Mouse (Mus musculus) neural tube, embryonic 11.5 days (tissue): ENCODE measurements around the gene Inpp4a. TPM values are rescaled to one million over a fixed set of nuclear protein-coding genes. Genes with fewer than 3 reads are reported as not detected.

Source experiments
- ATAC-seq: fragments of 200-750 bp; cut with Nextera tagmentation; 2 replicates; pipeline ENCODE4 v1.8.0; 2017; ENCODE audit warnings: moderate number of reproducible peaks, mild to moderate bottlenecking, moderate TSS enrichment, moderate library complexity; ENCODE audit not compliant: insufficient read depth, low FRiP score, low TSS enrichment
- DNase-seq: peaks from one replicate; pipeline ENCODE4 v3.0.0-alpha.2; 2015; ENCODE audit warnings: low spot score
- H3K27ac ChIP-seq: fragments of 300-500 bp; sonication (generic); 2 replicates; pipeline ENCODE4 v1.5.1; 2014; ENCODE audit warnings: low read depth, mild to moderate bottlenecking, low read length
- H3K27me3 ChIP-seq: fragments of 300-500 bp; sonication (generic); 2 replicates; pipeline ENCODE4 v1.6.1; 2014; ENCODE audit warnings: mild to moderate bottlenecking, low read length, mixed read lengths; ENCODE audit not compliant: control insufficient read depth, insufficient read depth
- H3K36me3 ChIP-seq: fragments of 300-500 bp; sonication (generic); 2 replicates; pipeline ENCODE4 v1.6.1; 2014; ENCODE audit warnings: mild to moderate bottlenecking, low read length, moderate library complexity, mixed read lengths; ENCODE audit not compliant: control insufficient read depth, insufficient read depth
- H3K4me1 ChIP-seq: fragments of 300-500 bp; sonication (generic); 2 replicates; pipeline ENCODE4 v1.6.1; 2014; ENCODE audit warnings: low read length, mixed read lengths; ENCODE audit not compliant: control insufficient read depth, insufficient read depth
- H3K4me2 ChIP-seq: fragments of 300-500 bp; sonication (generic); 2 replicates; pipeline ENCODE4 v1.6.1; 2014; ENCODE audit warnings: low read depth, mild to moderate bottlenecking, moderate library complexity
- H3K4me3 ChIP-seq: fragments of 300-500 bp; sonication (generic); 2 replicates; pipeline ENCODE4 v1.5.1; 2014; ENCODE audit warnings: low read depth, low read length
- H3K9ac ChIP-seq: fragments of 300-500 bp; sonication (generic); 2 replicates; pipeline ENCODE4 v1.6.1; 2014; ENCODE audit warnings: mild to moderate bottlenecking, low read length
- H3K9me3 ChIP-seq: fragments of 300-500 bp; sonication (generic); 2 replicates; pipeline ENCODE4 v1.6.1; 2016; ENCODE audit warnings: low read length; ENCODE audit not compliant: control insufficient read depth
- WGBS: fragments of 180-500 bp; shearing (Covaris S2); extraction: QIAGEN DNeasy Blood & Tissue Kit; methylation state at CpG from one replicate; pipeline ENCODE4 v1.1.7; 2014; 5-methylcytosine and 5-hydroxymethylcytosine counted together
- polyA plus RNA-seq: library from polyadenylated mRNA; unstranded; fragments of >200 nt; fragmentation: Nextera tagmentation; extraction: Ambion mirVana; gene quantifications from 2 replicates; pipeline ENCODE4 v1.2.1, GENCODE M21; 2014

Inpp4a gene
- polyA plus RNA-seq, 1 experiment from 2014 or later, result 25.8 TPM

GRCm38 (mm10) chr1:37314338-37314737 lies 14.7 kb downstream of the Inpp4a start:
- WGBS, result 66% methylated on average over 7 of the region's 7 CpGs
- ATAC-seq, result no peak
- Histone ChIP-seq H3K27me3 (no peaks in the 10 kb centered on the region), H3K4me1 (no peaks in the 10 kb centered on the region), H3K4me2 (no peak overlapping the region), H3K9ac (no peak overlapping the region), H3K4me3 (no peak overlapping the region), H3K27ac (no peak overlapping the region), H3K9me3 (no peaks in the 10 kb centered on the region), H3K36me3 (no peaks in the 10 kb centered on the region)
- no peak for DNase-seq

- H3K9me3 ChIP-seq, result no peaks in the 10 kb centered on the region
- H3K9ac ChIP-seq, result no peak overlapping the region
- H3K4me3 ChIP-seq, result no peak overlapping the region
- H3K27ac ChIP-seq, result no peak overlapping the region
- no peaks in the 10 kb centered on the region for H3K27me3 ChIP-seq
- ATAC-seq (no peak), DNase-seq (no peak)
- no peak overlapping the region for H3K4me2 ChIP-seq
- 84% methylated on average over 7 of the region's 7 CpGs for WGBS
- H3K4me1 ChIP-seq, result no peaks in the 10 kb centered on the region
- no peaks in the 10 kb centered on the region for H3K36me3 ChIP-seq
Measured at GRCm38 (mm10) chr1:37317644-37318285, 18.1 kb downstream of the Inpp4a start.

- ATAC-seq, result no peak
- no peak overlapping the region for H3K4me3 ChIP-seq
- WGBS, result 97% methylated on average over 2 of the region's 2 CpGs
Measured at GRCm38 (mm10) chr1:37318558-37318957, 18.9 kb downstream of the Inpp4a start.

GRCm38 (mm10) chr1:37322690-37323089 lies 23.0 kb downstream of the Inpp4a start:
- no peak overlapping the region for H3K27ac ChIP-seq
- no peak overlapping the region for H3K4me2 ChIP-seq
- H3K9me3 ChIP-seq, result no peaks in the 10 kb centered on the region
- no peak overlapping the region for H3K4me3 ChIP-seq
- DNase-seq, result no peak
- ATAC-seq, result no peak
- WGBS, result 91% methylated on average over 2 of the region's 2 CpGs
- no peaks in the 10 kb centered on the region for H3K36me3 ChIP-seq
- no peaks in the 10 kb centered on the region for H3K27me3 ChIP-seq
- H3K4me1 ChIP-seq, result no peaks in the 10 kb centered on the region
- H3K9ac ChIP-seq, result no peak overlapping the region

More at GRCm38 (mm10) chr1:37318558-37318957, 18.9 kb downstream of the Inpp4a start:
- H3K36me3 ChIP-seq, result no peaks in the 10 kb centered on the region
- DNase-seq, result no peak
- no peak overlapping the region for H3K9ac ChIP-seq
- H3K9me3 ChIP-seq, result no peaks in the 10 kb centered on the region
- no peaks in the 10 kb centered on the region for H3K4me1 ChIP-seq
- H3K4me2 ChIP-seq, result no peak overlapping the region
- H3K27me3 ChIP-seq, result no peaks in the 10 kb centered on the region
- no peak overlapping the region for H3K27ac ChIP-seq

GRCm38 (mm10) chr1:37323208-37323607 lies 23.5 kb downstream of the Inpp4a start:
- ATAC-seq (no peak), DNase-seq (no peak)
- WGBS, result 93% methylated on average over 4 of the region's 4 CpGs
- H3K27me3 ChIP-seq, result no peaks in the 10 kb centered on the region
- H3K27ac ChIP-seq, result no peak overlapping the region
- no peak overlapping the region for H3K4me2 ChIP-seq
- H3K9me3 ChIP-seq, result no peaks in the 10 kb centered on the region
- H3K4me3 ChIP-seq, result no peak overlapping the region
- H3K9ac ChIP-seq, result no peak overlapping the region
- no peaks in the 10 kb centered on the region for H3K36me3 ChIP-seq
- no peaks in the 10 kb centered on the region for H3K4me1 ChIP-seq

GRCm38 (mm10) chr1:37324569-37324968 lies 24.9 kb downstream of the Inpp4a start:
- Histone ChIP-seq H3K36me3 (no peaks in the 10 kb centered on the region), H3K4me1 (no peaks in the 10 kb centered on the region), H3K4me2 (no peak overlapping the region), H3K27ac (no peak overlapping the region), H3K9ac (no peak overlapping the region), H3K27me3 (no peaks in the 10 kb centered on the region), H3K9me3 (no peaks in the 10 kb centered on the region), H3K4me3 (no peak overlapping the region)
- WGBS, result 43% methylated on average over 5 of the region's 5 CpGs
- ATAC-seq (no peak), DNase-seq (no peak)

GRCm38 (mm10) chr1:37327311-37327710 lies 27.6 kb downstream of the Inpp4a start:
- DNase-seq, result no peak
- H3K4me3 ChIP-seq, result no peak overlapping the region
- WGBS, result 69% methylated on average over 4 of the region's 4 CpGs
- H3K27me3 ChIP-seq, result no peaks in the 10 kb centered on the region
- no peak for ATAC-seq
- no peaks in the 10 kb centered on the region for H3K9me3 ChIP-seq
- no peak overlapping the region for H3K9ac ChIP-seq
- no peaks in the 10 kb centered on the region for H3K36me3 ChIP-seq
- H3K4me1 ChIP-seq, result no peaks in the 10 kb centered on the region
- H3K27ac ChIP-seq, result no peak overlapping the region
- no peak overlapping the region for H3K4me2 ChIP-seq

- H3K4me1 ChIP-seq, result no peaks in the 10 kb centered on the region
- no peak for ATAC-seq
- H3K27me3 ChIP-seq, result no peaks in the 10 kb centered on the region
- H3K27ac ChIP-seq, result no peak overlapping the region
- DNase-seq, result no peak
- no peak overlapping the region for H3K9ac ChIP-seq
- no peak overlapping the region for H3K4me2 ChIP-seq
- H3K9me3 ChIP-seq, result no peaks in the 10 kb centered on the region
- 99% methylated on average over 3 of the region's 3 CpGs for WGBS
- no peak overlapping the region for H3K4me3 ChIP-seq
- H3K36me3 ChIP-seq, result no peaks in the 10 kb centered on the region
Measured at GRCm38 (mm10) chr1:37329132-37329531, 29.5 kb downstream of the Inpp4a start.

- ATAC-seq (no peak), DNase-seq (no peak)
- H3K27ac ChIP-seq, result no peak overlapping the region
- H3K4me2 ChIP-seq, result no peak overlapping the region
- no peak overlapping the region for H3K9ac ChIP-seq
- H3K4me1 ChIP-seq, result no peaks in the 10 kb centered on the region
- no peaks in the 10 kb centered on the region for H3K9me3 ChIP-seq
- no peaks in the 10 kb centered on the region for H3K27me3 ChIP-seq
- H3K4me3 ChIP-seq, result no peak overlapping the region
- H3K36me3 ChIP-seq, result no peaks in the 10 kb centered on the region
- 90% methylated on average over 4 of the region's 4 CpGs for WGBS
Measured at GRCm38 (mm10) chr1:37329831-37330230, 30.2 kb downstream of the Inpp4a start.
